Mouse (Mus musculus): ENCODE data around the gene Cyp4f39. TPM values are rescaled to one million over a fixed set of nuclear protein-coding genes. Genes with fewer than 3 reads are reported as not detected.
"Not testable (repeated sequence)": the region's sequence is repeated elsewhere in the genome, so short reads cannot be mapped to it uniquely, and the experiment has no call there.

Gene Cyp4f39
- total and polyA plus RNA-seq, 2 experiments: 0.18 to 0.49 TPM

DNA sequence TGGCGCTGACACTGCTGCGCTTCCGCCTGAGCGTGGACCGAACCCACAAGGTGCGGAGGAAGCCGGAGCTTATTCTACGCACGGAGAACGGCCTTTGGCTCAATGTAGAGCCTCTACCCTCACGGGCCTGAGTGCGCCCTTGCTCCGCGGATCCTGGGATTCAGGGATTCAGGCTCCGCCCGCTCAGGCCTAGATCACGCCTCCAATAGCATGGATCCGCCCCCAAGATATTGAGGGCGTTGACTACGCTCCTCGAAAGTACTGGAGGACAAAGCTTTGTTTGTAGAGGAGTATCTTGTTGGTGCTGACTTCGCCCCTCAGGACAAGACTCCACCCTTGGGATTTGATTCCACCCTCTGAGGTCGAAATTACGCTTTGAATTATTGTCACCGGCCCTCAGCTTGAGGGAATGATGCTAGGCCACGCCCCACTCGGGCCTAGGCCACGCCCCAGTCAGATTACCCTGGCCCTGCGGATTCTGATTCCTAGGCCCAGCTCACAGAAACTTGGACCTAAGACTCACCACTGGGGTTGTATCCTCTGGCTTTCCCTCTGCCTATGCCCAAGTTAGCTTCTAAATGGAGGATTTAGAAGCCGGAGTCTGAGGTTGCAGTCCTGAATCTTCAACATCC, 39.9 kb downstream of the Cyp4f39 start:
- Histone ChIP-seq H3K9ac (ENCODE audit: low read depth, low read length) (0 out of 2 replicates have a peak overlapping the region, but pooled peaks have one; percentile 5), H3K27me3 (ENCODE audit: control insufficient read depth, insufficient read depth, low read length) (no peaks in the 10 kb centered on the region), H3K4me1 (ENCODE audit: control insufficient read depth, insufficient read depth, low read length) (peaks cover 2% of the 10 kb centered on the region; the same call in 1 of the 2 replicates), H3K27ac (replicated peaks; ENCODE audit: insufficient read depth, low read depth, low read length) (no peak overlapping the region), H3K4me3 (ENCODE audit: insufficient read depth, low read depth, low read length) (peak overlapping the region; percentile 19), H3K79me2 (ENCODE audit: control insufficient read depth, insufficient read depth, low read length) (no peaks in the 10 kb centered on the region), H3K36me3 (ENCODE audit: control insufficient read depth, insufficient read depth, low read length) (no peaks in the 10 kb centered on the region)
- 28% methylated on average over 30 of the region's 30 CpGs for WGBS
- TF ChIP-seq POLR2A (IDR thresholded peaks at IDR 0.05; ENCODE audit: extremely low read depth, insufficient read depth, low read length): no peak
- TF ChIP-seq CTCF (IDR thresholded peaks at IDR 0.05; ENCODE audit: low read depth, low read length): no peak
- DNase-seq (ENCODE audit: extremely low read depth, low read depth, low spot score): no peak

DNA sequence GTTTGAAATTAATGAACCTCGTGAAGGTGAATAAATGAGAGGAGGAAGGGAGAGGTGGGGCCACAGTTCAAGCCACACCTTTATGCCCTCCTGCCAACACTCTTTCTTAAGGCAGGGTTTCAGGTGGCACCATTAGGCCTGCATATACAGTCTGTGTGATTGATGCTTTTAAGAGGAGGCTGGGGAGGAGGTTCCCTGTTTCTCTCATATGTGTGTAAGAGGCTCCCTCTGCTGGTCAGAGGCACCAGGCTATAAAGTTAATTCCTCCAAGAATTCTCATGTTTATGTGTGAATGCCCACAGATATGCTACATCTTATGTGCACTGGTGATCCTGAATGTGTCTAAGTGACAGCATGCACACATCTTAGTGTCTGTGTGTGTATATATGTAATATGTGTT, 42.1 kb downstream of the Cyp4f39 start:
- Histone ChIP-seq H3K27me3 (ENCODE audit: control insufficient read depth, insufficient read depth, low read length) (no peaks in the 10 kb centered on the region), H3K36me3 (ENCODE audit: control insufficient read depth, insufficient read depth, low read length) (no peaks in the 10 kb centered on the region), H3K79me2 (ENCODE audit: control insufficient read depth, insufficient read depth, low read length) (no peaks in the 10 kb centered on the region), H3K9ac (ENCODE audit: low read depth, low read length) (no peak overlapping the region), H3K27ac (replicated peaks; ENCODE audit: insufficient read depth, low read depth, low read length) (no peak overlapping the region), H3K4me3 (ENCODE audit: insufficient read depth, low read depth, low read length) (no peak overlapping the region), H3K4me1 (ENCODE audit: control insufficient read depth, insufficient read depth, low read length) (peaks cover 2% of the 10 kb centered on the region; the same call in 1 of the 2 replicates)
- DNase-seq (ENCODE audit: extremely low read depth, low read depth, low spot score): peak; percentile 65
- WGBS: 88% methylated on average over 1 of the region's 1 CpGs
- TF ChIP-seq POLR2A (IDR thresholded peaks at IDR 0.05; ENCODE audit: extremely low read depth, insufficient read depth, low read length) (no peak), CTCF (IDR thresholded peaks at IDR 0.05; ENCODE audit: low read depth, low read length) (peak; percentile 48)

DNA sequence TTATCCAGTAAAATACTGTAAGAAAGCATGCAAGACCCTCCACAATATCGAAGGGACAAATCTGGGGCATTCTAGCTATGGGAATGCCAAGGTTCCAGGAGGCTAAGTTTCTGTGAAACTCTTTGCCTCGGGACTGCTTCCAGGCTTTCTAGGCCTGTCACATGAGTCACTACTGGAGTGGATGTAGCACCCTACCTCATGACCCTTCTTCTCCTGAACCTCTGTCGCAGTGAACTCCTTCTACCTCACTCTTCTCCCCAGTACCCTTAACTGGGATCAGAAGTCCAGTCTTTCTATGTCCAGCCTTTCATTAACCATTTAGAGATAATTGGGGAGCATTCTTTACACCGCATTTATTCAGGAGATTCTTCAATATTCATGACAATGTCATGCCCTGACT, 48.0 kb downstream of the Cyp4f39 start:
- peak; percentile 35 for DNase-seq (ENCODE audit: extremely low read depth, low read depth, low spot score)
- not testable (repeated sequence) for H3K4me3 ChIP-seq (ENCODE audit: insufficient read depth, low read depth, low read length); H3K36me3 ChIP-seq (ENCODE audit: control insufficient read depth, insufficient read depth, low read length); H3K27ac ChIP-seq (replicated peaks; ENCODE audit: insufficient read depth, low read depth, low read length); H3K9ac ChIP-seq (ENCODE audit: low read depth, low read length); H3K27me3 ChIP-seq (ENCODE audit: control insufficient read depth, insufficient read depth, low read length); H3K79me2 ChIP-seq (ENCODE audit: control insufficient read depth, insufficient read depth, low read length)
- H3K4me1 ChIP-seq (ENCODE audit: control insufficient read depth, insufficient read depth, low read length): peaks cover 22% of the 10 kb centered on the region
- WGBS: 65% methylated on average over 4 of the region's 4 CpGs

DNA sequence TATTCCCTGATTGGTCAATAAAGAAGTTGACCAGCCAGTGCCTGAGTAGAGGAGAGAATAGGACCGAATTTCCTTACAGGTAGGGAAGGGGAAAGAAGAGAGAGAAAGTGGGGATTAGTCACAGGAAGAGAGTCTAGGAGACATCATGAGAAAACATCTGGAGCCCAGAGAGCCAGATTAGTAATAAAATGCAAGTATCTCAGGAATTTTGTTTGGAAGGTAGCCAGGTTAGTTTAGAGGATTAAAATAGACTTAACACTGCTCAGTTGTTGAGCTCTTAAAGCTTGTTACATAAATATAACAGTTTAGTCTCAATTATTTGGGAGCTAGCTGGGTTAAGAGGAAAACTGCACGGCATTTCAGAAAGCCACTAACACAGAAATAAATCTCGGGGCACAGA, 48.5 kb downstream of the Cyp4f39 start:
- H3K4me3 ChIP-seq (ENCODE audit: insufficient read depth, low read depth, low read length): no peak overlapping the region
- TF ChIP-seq POLR2A (IDR thresholded peaks at IDR 0.05; ENCODE audit: extremely low read depth, insufficient read depth, low read length) (no peak), CTCF (IDR thresholded peaks at IDR 0.05; ENCODE audit: low read depth, low read length) (no peak)
- H3K79me2 ChIP-seq (ENCODE audit: control insufficient read depth, insufficient read depth, low read length): no peaks in the 10 kb centered on the region
- H3K9ac ChIP-seq (ENCODE audit: low read depth, low read length): peak overlapping the region; percentile 12; the same call in 1 of the 2 replicates
- WGBS: 53% methylated on average over 3 of the region's 3 CpGs
- peaks cover 22% of the 10 kb centered on the region for H3K4me1 ChIP-seq (ENCODE audit: control insufficient read depth, insufficient read depth, low read length)
- DNase-seq (ENCODE audit: extremely low read depth, low read depth, low spot score): peak; percentile 24
- H3K27ac ChIP-seq (replicated peaks; ENCODE audit: insufficient read depth, low read depth, low read length): peak overlapping the region; percentile 98
- no peaks in the 10 kb centered on the region for H3K36me3 ChIP-seq (ENCODE audit: control insufficient read depth, insufficient read depth, low read length)
- H3K27me3 ChIP-seq (ENCODE audit: control insufficient read depth, insufficient read depth, low read length): no peaks in the 10 kb centered on the region

DNA sequence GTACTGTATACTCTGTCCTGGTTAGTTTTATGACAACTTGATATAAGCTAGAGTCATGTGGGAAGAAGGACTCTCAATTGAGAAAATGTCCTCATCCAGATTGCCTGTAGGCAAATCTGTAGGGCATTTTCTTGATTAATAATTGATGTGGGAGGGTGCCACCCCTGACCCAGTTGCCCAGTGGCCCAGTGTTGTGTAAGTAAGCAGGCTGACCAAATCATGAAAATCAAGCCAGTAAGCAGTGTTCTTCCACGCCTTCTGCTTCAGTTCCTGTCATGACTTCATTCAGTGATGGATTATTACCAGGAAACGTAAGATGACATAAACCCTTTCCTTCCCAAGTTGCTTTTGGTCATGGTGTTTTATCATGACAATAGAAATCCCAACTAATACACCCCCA, 50.6 kb downstream of the Cyp4f39 start:
- 16% methylated on average over 2 of the region's 2 CpGs for WGBS
- H3K27ac ChIP-seq (replicated peaks; ENCODE audit: insufficient read depth, low read depth, low read length): peak overlapping the region; percentile 70; the same call in 1 of the 2 replicates

More for the DNA sequence above, 50.6 kb downstream of the Cyp4f39 start:
- Histone ChIP-seq H3K4me3 (ENCODE audit: insufficient read depth, low read depth, low read length) (no peak overlapping the region), H3K79me2 (ENCODE audit: control insufficient read depth, insufficient read depth, low read length) (no peaks in the 10 kb centered on the region; the same call in 1 of the 2 replicates), H3K9ac (ENCODE audit: low read depth, low read length) (no peak overlapping the region), H3K27me3 (ENCODE audit: control insufficient read depth, insufficient read depth, low read length) (no peaks in the 10 kb centered on the region), H3K36me3 (ENCODE audit: control insufficient read depth, insufficient read depth, low read length) (peaks cover 1% of the 10 kb centered on the region; the same call in 1 of the 2 replicates), H3K4me1 (ENCODE audit: control insufficient read depth, insufficient read depth, low read length) (peaks cover 24% of the 10 kb centered on the region)
- peak; percentile 92 for DNase-seq (ENCODE audit: extremely low read depth, low read depth, low spot score)
- TF ChIP-seq CTCF (IDR thresholded peaks at IDR 0.05; ENCODE audit: low read depth, low read length): no peak
- TF ChIP-seq POLR2A (IDR thresholded peaks at IDR 0.05; ENCODE audit: extremely low read depth, insufficient read depth, low read length): no peak
